Comparison of ENCODE assay signal across 22 mouse cellular contexts in genomic region chr6:124817563-124817962, GRCm38 (mm10). TPM values are rescaled to one million over a fixed set of nuclear protein-coding genes. Genes with fewer than 3 reads are reported as not detected.
DNase-seq lines count a peak whose midpoint lies in the region; ATAC-seq and TF ChIP-seq lines count a peak whose summit lies in the region.
"Had no signal": no experiment of that assay in that cellular context is flagged by ENCODE, and none has a peak within 500 bp of the region (broad histone marks: within the 10 kb centered on the region; RNA-seq: fewer than 3 reads in every experiment).

No protein-coding gene starts in this region.

- peaks cover 65% of the 10 kb centered on the region for H3K36me3 ChIP-seq in intestine, postnatal 0 days (ENCODE audit: control insufficient read depth, insufficient read depth)
- peaks cover 27% of the 10 kb centered on the region for H3K36me3 ChIP-seq in intestine, embryonic 16.5 days (ENCODE audit: control insufficient read depth, insufficient read depth, low read length)
- H3K36me3 ChIP-seq in midbrain, embryonic 11.5 days (ENCODE audit: control insufficient read depth, insufficient read depth, low read length) = peaks cover 39% of the 10 kb centered on the region
- peaks cover 53% of the 10 kb centered on the region for H3K36me3 ChIP-seq in midbrain, embryonic 15.5 days (replicated peaks)
- peaks cover 70% of the 10 kb centered on the region for H3K36me3 ChIP-seq in forebrain, postnatal 0 days (ENCODE audit: insufficient read depth)

- H3K4me1 ChIP-seq in intestine, postnatal 0 days (replicated peaks; ENCODE audit: control insufficient read depth, insufficient read depth, low read length) = peaks cover 7% of the 10 kb centered on the region; the same call in 1 of the 2 replicates
- H3K4me1 ChIP-seq in intestine, embryonic 16.5 days (ENCODE audit: control insufficient read depth, insufficient read depth, low read length) = peaks cover 14% of the 10 kb centered on the region
- H3K4me1 ChIP-seq in midbrain, embryonic 11.5 days (ENCODE audit: control insufficient read depth, insufficient read depth, low read length) = peaks cover 9% of the 10 kb centered on the region
- peaks cover 12% of the 10 kb centered on the region for H3K4me1 ChIP-seq in midbrain, embryonic 15.5 days
- peaks cover 22% of the 10 kb centered on the region for H3K4me1 ChIP-seq in bone marrow macrophage, adult 2 months (ENCODE audit: control insufficient read depth, insufficient read depth, low read length)
- H3K4me1 ChIP-seq in forebrain, postnatal 0 days (ENCODE audit: insufficient read depth) = peaks cover 13% of the 10 kb centered on the region

- peak; percentile 30 for DNase-seq in cerebellum, adult 9-11 months
- no peak for DNase-seq in cerebellum, adult 8-10 months
- DNase-seq in midbrain, embryonic 11.5 days (ENCODE audit: low spot score, missing footprints) = peak; percentile 77
- DNase-seq in forebrain, postnatal 0 days = no peak
- DNase-seq: adrenal gland, postnatal 10 days; cerebellum, adult 2 months; cerebellum, postnatal 36 days; gastrocnemius, postnatal 14 days; heart, postnatal 36 days had no signal

- 0 out of 2 replicates have a peak overlapping the region, but pooled peaks have one; percentile 28 for H3K27ac ChIP-seq in intestine, postnatal 0 days (ENCODE audit: low read depth, low read length)
- H3K27ac ChIP-seq in intestine, embryonic 16.5 days (ENCODE audit: low read length) = no peak overlapping the region
- H3K27ac ChIP-seq in midbrain, embryonic 11.5 days (ENCODE audit: low read depth, low read length) = no peak overlapping the region
- no peak overlapping the region for H3K27ac ChIP-seq in midbrain, embryonic 15.5 days
- 0 out of 2 replicates have a peak overlapping the region, but pooled peaks have one; percentile 5 for H3K27ac ChIP-seq in bone marrow macrophage, adult 2 months (ENCODE audit: insufficient read depth, low read depth, low read length)
- no peak overlapping the region for H3K27ac ChIP-seq in forebrain, postnatal 0 days (ENCODE audit: low read depth, low read length)
- H3K27ac ChIP-seq: embryonic facial prominence, embryonic 15.5 days; forebrain, embryonic 10.5 days; heart, embryonic 13.5 days; hindbrain, embryonic 12.5 days had no signal

- no peak overlapping the region for H3K4me2 ChIP-seq in intestine, postnatal 0 days (replicated peaks; ENCODE audit: low read depth)
- no peak overlapping the region for H3K4me2 ChIP-seq in intestine, embryonic 16.5 days (ENCODE audit: low read depth, low read length)
- H3K4me2 ChIP-seq in midbrain, embryonic 11.5 days = no peak overlapping the region
- no peak overlapping the region for H3K4me2 ChIP-seq in midbrain, embryonic 15.5 days
- no peak overlapping the region for H3K4me2 ChIP-seq in forebrain, postnatal 0 days (ENCODE audit: low read depth)
- H3K4me2 ChIP-seq: embryonic facial prominence, embryonic 15.5 days; heart, embryonic 13.5 days; hindbrain, embryonic 12.5 days had no signal

- WGBS in intestine, postnatal 0 days = 95% methylated on average over 8 of the region's 8 CpGs
- 96% methylated on average over 8 of the region's 8 CpGs for WGBS in intestine, embryonic 16.5 days
- whole genome bisulfite sequencing in midbrain, embryonic 11.5 days = 95% methylated on average over 8 of the region's 8 CpGs
- WGBS in midbrain, embryonic 15.5 days = 93% methylated on average over 8 of the region's 8 CpGs
- WGBS in forebrain, postnatal 0 days = 94% methylated on average over 8 of the region's 8 CpGs

- H3K27me3 ChIP-seq in intestine, postnatal 0 days (replicated peaks; ENCODE audit: control insufficient read depth, insufficient read depth, low read length) = no peaks in the 10 kb centered on the region
- H3K27me3 ChIP-seq in intestine, embryonic 16.5 days (replicated peaks; ENCODE audit: control insufficient read depth, insufficient read depth, low read length) = no peaks in the 10 kb centered on the region
- no peaks in the 10 kb centered on the region for H3K27me3 ChIP-seq in midbrain, embryonic 11.5 days (ENCODE audit: control insufficient read depth, insufficient read depth, low read length)
- no peaks in the 10 kb centered on the region for H3K27me3 ChIP-seq in midbrain, embryonic 15.5 days (replicated peaks)
- no peaks in the 10 kb centered on the region for H3K27me3 ChIP-seq in forebrain, postnatal 0 days (ENCODE audit: insufficient read depth, low read length)
- H3K27me3 ChIP-seq: embryonic facial prominence, embryonic 15.5 days; heart, embryonic 13.5 days; hindbrain, embryonic 12.5 days had no signal

- H3K9ac ChIP-seq in intestine, postnatal 0 days (ENCODE audit: low read depth, low read length) = no peak overlapping the region
- H3K9ac ChIP-seq in intestine, embryonic 16.5 days (ENCODE audit: low read depth, low read length) = no peak overlapping the region
- H3K9ac ChIP-seq in midbrain, embryonic 11.5 days (ENCODE audit: low read length) = no peak overlapping the region
- no peak overlapping the region for H3K9ac ChIP-seq in midbrain, embryonic 15.5 days
- no peak overlapping the region for H3K9ac ChIP-seq in forebrain, postnatal 0 days
- H3K9ac ChIP-seq: embryonic facial prominence, embryonic 15.5 days; heart, embryonic 13.5 days; hindbrain, embryonic 12.5 days had no signal

- no peaks in the 10 kb centered on the region for H3K9me3 ChIP-seq in intestine, postnatal 0 days (ENCODE audit: control insufficient read depth)
- H3K9me3 ChIP-seq in intestine, embryonic 16.5 days (ENCODE audit: control insufficient read depth, low read length) = no peaks in the 10 kb centered on the region
- H3K9me3 ChIP-seq in midbrain, embryonic 11.5 days (ENCODE audit: control insufficient read depth, low read length) = no peaks in the 10 kb centered on the region
- H3K9me3 ChIP-seq in midbrain, embryonic 15.5 days = no peaks in the 10 kb centered on the region
- no peaks in the 10 kb centered on the region for H3K9me3 ChIP-seq in forebrain, postnatal 0 days (ENCODE audit: low read length)
- H3K9me3 ChIP-seq: embryonic facial prominence, embryonic 15.5 days; forebrain, embryonic 10.5 days; heart, embryonic 13.5 days; hindbrain, embryonic 12.5 days had no signal

- H3K4me3 ChIP-seq in intestine, postnatal 0 days (ENCODE audit: low read depth, low read length) = no peak overlapping the region
- H3K4me3 ChIP-seq in intestine, embryonic 16.5 days (ENCODE audit: low read length) = no peak overlapping the region
- no peak overlapping the region for H3K4me3 ChIP-seq in midbrain, embryonic 11.5 days (ENCODE audit: low read depth, low read length)
- H3K4me3 ChIP-seq in midbrain, embryonic 15.5 days = no peak overlapping the region
- H3K4me3 ChIP-seq in bone marrow macrophage, adult 2 months (ENCODE audit: insufficient read depth, low read length) = no peak overlapping the region
- no peak overlapping the region for H3K4me3 ChIP-seq in forebrain, postnatal 0 days (ENCODE audit: low read depth, low read length)
- H3K4me3 ChIP-seq: embryonic facial prominence, embryonic 15.5 days; erythroblast, embryonic 14.5 days; forebrain, embryonic 10.5 days; heart, embryonic 13.5 days; hindbrain, embryonic 12.5 days had no signal

- no peak for ATAC-seq in intestine, postnatal 0 days
- no peak for ATAC-seq in intestine, embryonic 16.5 days
- ATAC-seq in midbrain, embryonic 11.5 days (ENCODE audit: low FRiP score) = no peak
- no peak for ATAC-seq in midbrain, embryonic 15.5 days (replicated peaks)
- no peak for ATAC-seq in forebrain, postnatal 0 days
- ATAC-seq: forebrain, embryonic 14.5 days; hindbrain, embryonic 16.5 days; inflammation-experienced regulatory T-cells, adult 6 months had no signal

- TF ChIP-seq POLR2A in bone marrow macrophage, adult 2 months (IDR thresholded peaks at IDR 0.05; ENCODE audit: borderline replicate concordance, low read depth, low read length) = no peak

- no peak for TF ChIP-seq CTCF in intestine, postnatal 0 days (IDR thresholded peaks at IDR 0.05; ENCODE audit: low read depth)
- no peak for TF ChIP-seq CTCF in bone marrow macrophage, adult 2 months (IDR thresholded peaks at IDR 0.05; ENCODE audit: low read depth, low read length)
- TF ChIP-seq CTCF in forebrain, postnatal 0 days (IDR thresholded peaks at IDR 0.05; ENCODE audit: low read depth) = no peak

RNA-seq across cellular contexts. Expression of gene Tpi1, which starts 3.5 kb away (rescaled TPM):
- 489 and 537 TPM in 2 replicates for polyA plus RNA-seq in intestine, postnatal 0 days (2015; fragmentation: Nextera tagmentation; extraction: Ambion mirVana)
- polyA plus RNA-seq in intestine, embryonic 16.5 days (2015; fragmentation: Nextera tagmentation; extraction: Ambion mirVana) = 1,250 and 1,271 TPM in 2 replicates
- 619 and 639 TPM in 2 replicates for polyA plus RNA-seq in midbrain, embryonic 11.5 days (2014; fragmentation: Nextera tagmentation; extraction: Ambion mirVana)
- polyA plus RNA-seq in midbrain, embryonic 15.5 days (2015; fragmentation: Nextera tagmentation; extraction: Ambion mirVana) = 383 and 391 TPM in 2 replicates
- 224 and 232 TPM in 2 replicates for polyA plus RNA-seq in bone marrow macrophage, adult 2 months (2012; ENCODE audit: insufficient read depth, insufficient read length, missing spikeins)
- 332 and 338 TPM in 2 replicates for total RNA-seq in forebrain, postnatal 0 days (2014; rRNA removed)
- 354 and 367 TPM in 2 replicates for polyA plus RNA-seq in forebrain, postnatal 0 days (2015; fragmentation: Nextera tagmentation; extraction: Ambion mirVana)

RNA-seq across cellular contexts. Expression of gene Spsb2, which starts 9.1 kb away (rescaled TPM):
- polyA plus RNA-seq in intestine, postnatal 0 days (2015; fragmentation: Nextera tagmentation; extraction: Ambion mirVana) = 57.7 and 69.5 TPM in 2 replicates
- polyA plus RNA-seq in intestine, embryonic 16.5 days (2015; fragmentation: Nextera tagmentation; extraction: Ambion mirVana) = 25.7 and 31.7 TPM in 2 replicates
- 3.7 and 4.8 TPM in 2 replicates for polyA plus RNA-seq in midbrain, embryonic 11.5 days (2014; fragmentation: Nextera tagmentation; extraction: Ambion mirVana)
- 8.8 and 10.1 TPM in 2 replicates for polyA plus RNA-seq in midbrain, embryonic 15.5 days (2015; fragmentation: Nextera tagmentation; extraction: Ambion mirVana)
- 31.4 and 43.6 TPM in 2 replicates for polyA plus RNA-seq in bone marrow macrophage, adult 2 months (2012; ENCODE audit: insufficient read depth, insufficient read length, missing spikeins)
- 4.3 and 6.0 TPM in 2 replicates for total RNA-seq in forebrain, postnatal 0 days (2014; rRNA removed)
- 6.8 and 7.0 TPM in 2 replicates for polyA plus RNA-seq in forebrain, postnatal 0 days (2015; fragmentation: Nextera tagmentation; extraction: Ambion mirVana)

RNA-seq across cellular contexts. Expression of gene Usp5, which starts 11.7 kb away (rescaled TPM):
- 44.8 and 45.0 TPM in 2 replicates for polyA plus RNA-seq in intestine, postnatal 0 days (2015; fragmentation: Nextera tagmentation; extraction: Ambion mirVana)
- 106 and 117 TPM in 2 replicates for polyA plus RNA-seq in intestine, embryonic 16.5 days (2015; fragmentation: Nextera tagmentation; extraction: Ambion mirVana)
- 139 and 143 TPM in 2 replicates for polyA plus RNA-seq in midbrain, embryonic 11.5 days (2014; fragmentation: Nextera tagmentation; extraction: Ambion mirVana)
- 233 and 234 TPM in 2 replicates for polyA plus RNA-seq in midbrain, embryonic 15.5 days (2015; fragmentation: Nextera tagmentation; extraction: Ambion mirVana)
- 62.3 and 65.0 TPM in 2 replicates for polyA plus RNA-seq in bone marrow macrophage, adult 2 months (2012; ENCODE audit: insufficient read depth, insufficient read length, missing spikeins)
- 215 and 224 TPM in 2 replicates for total RNA-seq in forebrain, postnatal 0 days (2014; rRNA removed)
- polyA plus RNA-seq in forebrain, postnatal 0 days (2015; fragmentation: Nextera tagmentation; extraction: Ambion mirVana) = 173 and 191 TPM in 2 replicates

RNA-seq across cellular contexts. Expression of gene Cdca3, which starts 11.8 kb away (rescaled TPM):
- 45.4 and 57.4 TPM in 2 replicates for polyA plus RNA-seq in intestine, postnatal 0 days (2015; fragmentation: Nextera tagmentation; extraction: Ambion mirVana)
- 153 and 183 TPM in 2 replicates for polyA plus RNA-seq in intestine, embryonic 16.5 days (2015; fragmentation: Nextera tagmentation; extraction: Ambion mirVana)
- polyA plus RNA-seq in midbrain, embryonic 11.5 days (2014; fragmentation: Nextera tagmentation; extraction: Ambion mirVana) = 225 and 244 TPM in 2 replicates
- polyA plus RNA-seq in midbrain, embryonic 15.5 days (2015; fragmentation: Nextera tagmentation; extraction: Ambion mirVana) = 23.2 and 32.9 TPM in 2 replicates
- polyA plus RNA-seq in bone marrow macrophage, adult 2 months (2012; ENCODE audit: insufficient read depth, insufficient read length, missing spikeins) = 70.1 and 76.5 TPM in 2 replicates
- 13.5 and 20.7 TPM in 2 replicates for total RNA-seq in forebrain, postnatal 0 days (2014; rRNA removed)
- 28.5 and 30.5 TPM in 2 replicates for polyA plus RNA-seq in forebrain, postnatal 0 days (2015; fragmentation: Nextera tagmentation; extraction: Ambion mirVana)

RNA-seq across cellular contexts. Expression of gene Gnb3, which starts 22.5 kb away (rescaled TPM):
- 0.42 and 0.47 TPM in 2 replicates for polyA plus RNA-seq in intestine, postnatal 0 days (2015; fragmentation: Nextera tagmentation; extraction: Ambion mirVana)
- 0.70 and 1.7 TPM in 2 replicates for polyA plus RNA-seq in intestine, embryonic 16.5 days (2015; fragmentation: Nextera tagmentation; extraction: Ambion mirVana)
- polyA plus RNA-seq in midbrain, embryonic 11.5 days (2014; fragmentation: Nextera tagmentation; extraction: Ambion mirVana) = 3.8 TPM in 2 replicates
- 2.6 and 2.8 TPM in 2 replicates for polyA plus RNA-seq in midbrain, embryonic 15.5 days (2015; fragmentation: Nextera tagmentation; extraction: Ambion mirVana)
- not detected in 2 replicates for polyA plus RNA-seq in bone marrow macrophage, adult 2 months (2012; ENCODE audit: insufficient read depth, insufficient read length, missing spikeins)
- 0.90 and 1.8 TPM in 2 replicates for total RNA-seq in forebrain, postnatal 0 days (2014; rRNA removed)
- polyA plus RNA-seq in forebrain, postnatal 0 days (2015; fragmentation: Nextera tagmentation; extraction: Ambion mirVana) = 0.61 and 1.2 TPM in 2 replicates
- polyA plus RNA-seq: C2C12; erythroblast, embryonic 14.5 days had no signal

Comparison
In these comparisons a context has a peak if more than half of its experiments do, and no peak if none do; other contexts are left out.
1. DNase-seq: peak in cerebellum, adult 9-11 months (single experiment) and midbrain, embryonic 11.5 days (single experiment); none in cerebellum, adult 8-10 months (single experiment) and forebrain, postnatal 0 days (single experiment).
2. H3K27ac ChIP-seq: peak in intestine, postnatal 0 days (single experiment) and bone marrow macrophage, adult 2 months (single experiment); none in intestine, embryonic 16.5 days (single experiment), midbrain, embryonic 11.5 days (single experiment), midbrain, embryonic 15.5 days (single experiment) and forebrain, postnatal 0 days (single experiment).